16 mouse cellular contexts compared by ENCODE assay signal in the genomic region with DNA sequence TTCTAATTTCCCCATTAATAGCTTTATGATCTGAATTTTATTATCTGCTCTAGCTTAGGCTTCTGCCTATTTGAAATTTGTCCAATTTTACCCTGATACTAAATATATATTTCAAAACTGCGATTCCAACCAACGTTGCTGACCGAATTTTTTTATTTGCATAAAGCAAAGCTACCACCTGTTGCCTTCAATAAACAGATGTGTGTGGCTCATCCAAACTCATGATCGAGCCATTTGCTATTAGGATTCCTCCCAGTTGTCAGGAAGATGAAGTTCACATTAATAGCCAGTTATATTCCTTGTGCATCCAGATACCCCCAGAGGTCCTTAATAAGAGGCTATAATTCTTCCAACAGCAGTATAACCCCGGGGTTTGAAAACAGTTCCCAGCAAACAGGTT.
"Had no signal": no experiment of that assay in that cellular context is flagged by ENCODE, and none has a peak within 500 bp of the region (broad histone marks: within the 10 kb centered on the region; RNA-seq: fewer than 3 reads in every experiment).

No protein-coding gene starts in this region.

- H3K4me3 ChIP-seq: neural tube, embryonic 13.5 days; neural tube, embryonic 15.5 days; stomach, embryonic 15.5 days had no signal

- H3K9ac ChIP-seq: neural tube, embryonic 13.5 days; neural tube, embryonic 15.5 days; stomach, embryonic 15.5 days had no signal

- H3K36me3 ChIP-seq: neural tube, embryonic 13.5 days; neural tube, embryonic 15.5 days; stomach, embryonic 15.5 days had no signal

- H3K4me2 ChIP-seq: neural tube, embryonic 13.5 days; neural tube, embryonic 15.5 days; stomach, embryonic 15.5 days had no signal

- H3K4me1 ChIP-seq: neural tube, embryonic 13.5 days; neural tube, embryonic 15.5 days; stomach, embryonic 15.5 days had no signal

- H3K27me3 ChIP-seq: neural tube, embryonic 13.5 days; neural tube, embryonic 15.5 days; stomach, embryonic 15.5 days had no signal

- DNase-seq: retina, postnatal 1 day; right cerebral cortex, adult 18-20 months; right cerebral cortex, postnatal 14 days; right cerebral cortex, postnatal 25 days; right cerebral cortex, postnatal 4 days; spleen, adult 18-20 months; thymus, adult 18-20 months; thymus, adult 2 months; thymus, postnatal 14 days; thymus, postnatal 25 days; thymus, postnatal 36 days; thymus, postnatal 4 days had no signal

- H3K27ac ChIP-seq: neural tube, embryonic 13.5 days; neural tube, embryonic 15.5 days; stomach, embryonic 15.5 days; stomach, postnatal 0 days had no signal

- H3K9me3 ChIP-seq: neural tube, embryonic 13.5 days; neural tube, embryonic 15.5 days; stomach, embryonic 15.5 days had no signal
